Mouse (Mus musculus) cortical plate, adult 2 months (tissue): ENCODE results near the gene Ttc32.

Experiments
- CTCF ChIP-seq: fragments of 200-500 bp; IDR thresholded peaks from 2 replicates; pipeline ENCODE4 v1.5.1; 2011; ENCODE audit warnings: mild to moderate bottlenecking, control low read depth, low read length; ENCODE audit not compliant: insufficient read depth; ENCODE audit errors: extremely low read depth
- POLR2A ChIP-seq: fragments of 200-500 bp; IDR thresholded peaks from 2 replicates; pipeline ENCODE4 v1.6.1; 2011; ENCODE audit warnings: mild to moderate bottlenecking, low read length, control low read depth; ENCODE audit not compliant: insufficient read depth; ENCODE audit errors: extremely low read depth

- TF ChIP-seq POLR2A (no peak), CTCF (no peak)
Observed at GRCm38 (mm10) chr12:9059965-9060364, 30.2 kb downstream of the Ttc32 start.
